Mouse (Mus musculus): ENCODE measurements around the gene Tnfrsf9. TPM values are rescaled to one million over a fixed set of nuclear protein-coding genes. Genes with fewer than 3 reads are reported as not detected.

The Tnfrsf9 gene
- total RNA-seq, 4 experiments from 2014 or later = 0.52 to 1.0 (median 0.85) TPM

DNA sequence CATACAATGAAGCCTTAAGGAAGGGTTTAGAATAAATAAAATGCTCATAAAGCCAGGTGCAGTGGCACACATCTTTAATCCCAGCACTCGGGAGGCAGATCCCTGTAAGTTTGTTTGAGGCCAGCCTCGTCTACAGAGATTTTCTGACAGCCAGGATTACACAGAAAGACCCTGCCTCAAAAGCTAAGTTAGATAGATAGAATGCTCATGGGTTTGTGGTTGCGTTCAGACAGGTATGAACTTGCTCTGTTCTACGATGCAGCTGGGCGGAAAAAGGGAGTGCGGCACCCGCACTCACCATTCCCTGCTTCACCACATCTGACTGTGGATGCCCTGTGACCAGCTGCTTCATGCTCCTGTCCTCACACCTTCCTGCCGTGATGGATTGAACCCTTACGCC, 65.1 kb downstream of the Tnfrsf9 start:
- DNase-seq (ENCODE audit: low spot score in 2 of 2) = no peak

GRCm38 (mm10) chr4:150980153-150980552, 65.8 kb downstream of the Tnfrsf9 start:
- DNase-seq (ENCODE audit: low spot score in 2 of 2) = no peak

DNA sequence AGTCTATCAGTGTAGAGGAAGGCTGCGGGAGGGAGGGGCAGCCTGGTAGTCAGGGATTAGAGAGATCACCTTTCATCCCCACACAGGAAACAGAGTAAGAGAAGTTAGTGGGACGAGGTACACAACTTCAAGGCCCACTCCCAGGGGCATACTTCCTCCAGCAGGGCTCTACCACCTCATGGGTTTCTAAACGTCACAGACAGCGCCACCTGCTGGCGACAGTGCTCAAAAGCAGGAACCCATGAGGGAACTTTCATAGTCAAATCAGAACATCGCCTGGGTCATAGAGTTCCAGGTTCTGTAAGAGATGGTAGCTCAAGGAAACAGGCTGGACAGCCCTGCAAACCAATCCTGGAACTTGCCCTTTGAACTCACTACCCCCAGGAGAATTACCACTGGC, 75.8 kb downstream of the Tnfrsf9 start:
- no peak for DNase-seq (ENCODE audit: low spot score in 2 of 2)

Other genes starting within 250 kb of the Tnfrsf9 start
- 10 to 100 TPM; 37.7 to 48.8 (median 40.4) TPM for gene Errfi1, start 60.6 kb upstream of the Tnfrsf9 start, total RNA-seq (2022)
- gene Park7, start 125 bp upstream of the Tnfrsf9 start, total RNA-seq (2022) = 100 to 1,000 TPM; 194 to 246 (median 216) TPM
- not detected for gene Uts2, start 82.5 kb downstream of the Tnfrsf9 start, total RNA-seq (2022)
- 10 to 100 TPM; 24.0 to 43.4 (median 38.1) TPM for gene Per3, start 130.1 kb downstream of the Tnfrsf9 start, total RNA-seq (2022)
- gene Vamp3, start 143.4 kb downstream of the Tnfrsf9 start, total RNA-seq (2022) = 10 to 100 TPM; 32.3 to 37.2 (median 35.5) TPM
- gene Gm13090, start 175.0 kb downstream of the Tnfrsf9 start, total RNA-seq (2022) = not detected